Comparison of ENCODE assay signal across 8 mouse cellular contexts in genomic region chr17:7925413-7926160, GRCm38 (mm10). TPM values are rescaled to one million over a fixed set of nuclear protein-coding genes. Genes with fewer than 3 reads are reported as not detected.
A peak's percentile ranks its signal among the peaks of the same experiment; 100 is the strongest.
DNase-seq lines count a peak whose midpoint lies in the region; ATAC-seq lines count a peak whose summit lies in the region.

Tagap (plus strand) TSS chr17:7926000.

- no peak within 1 kb of the TSS for H3K4me2 ChIP-seq in liver, embryonic 12.5 days

- H3K4me3 ChIP-seq in liver, embryonic 12.5 days: no peak within 1 kb of the TSS
- H3K4me3 ChIP-seq in megakaryocyte, embryonic 14.5 days (replicated peaks): peak within 1 kb of the TSS; percentile 72

- no peaks in the 10 kb centered on the region for H3K9me3 ChIP-seq in liver, embryonic 12.5 days (replicated peaks)
- H3K9me3 ChIP-seq in megakaryocyte, embryonic 14.5 days: no peaks in the 10 kb centered on the region

- no peak for ATAC-seq in liver, embryonic 12.5 days
- ATAC-seq in granulocyte monocyte progenitor cell, adult 5-6 weeks (replicated peaks; ENCODE audit: poor library complexity, severe bottlenecking): peak; percentile 89

- no peaks in the 10 kb centered on the region for H3K27me3 ChIP-seq in liver, embryonic 12.5 days (replicated peaks)
- peaks cover 1% of the 10 kb centered on the region for H3K27me3 ChIP-seq in megakaryocyte, embryonic 14.5 days (replicated peaks)

- 41% methylated on average over 13 of the region's 13 CpGs for WGBS in liver, embryonic 12.5 days (ENCODE audit: insufficient replicate concordance)

- peak; percentile 13 for DNase-seq in liver
- DNase-seq in thymus, postnatal 25 days: peak; percentile 28
- no peak for DNase-seq in left cerebral cortex, adult 11 months (ENCODE audit: low spot score)
- no peak for DNase-seq in adrenal gland, postnatal 10 days
- no peak for DNase-seq in layer of hippocampus, postnatal 14 days (ENCODE audit: low spot score in 2 of 2)

- H3K36me3 ChIP-seq in liver, embryonic 12.5 days: no peaks in the 10 kb centered on the region
- no peaks in the 10 kb centered on the region for H3K36me3 ChIP-seq in megakaryocyte, embryonic 14.5 days (replicated peaks; ENCODE audit: low read length)

- no peak within 1 kb of the TSS for H3K9ac ChIP-seq in liver, embryonic 12.5 days

- no peak within 1 kb of the TSS for H3K27ac ChIP-seq in liver, embryonic 12.5 days

- H3K4me1 ChIP-seq in liver, embryonic 12.5 days: no peaks in the 10 kb centered on the region
- H3K4me1 ChIP-seq in megakaryocyte, embryonic 14.5 days: peaks cover 14% of the 10 kb centered on the region

RNA-seq across cellular contexts. Expression of gene Tagap, which starts in this region (rescaled TPM):
- polyA plus RNA-seq in liver, embryonic 12.5 days (2016; fragmentation: Nextera tagmentation; extraction: Ambion mirVana): 0.73 and 1.1 TPM in 2 replicates
- total RNA-seq in granulocyte monocyte progenitor cell, adult 5-6 weeks (2014; fragmentation: Nextera tagmentation): 21.8 and 23.3 TPM in 2 replicates
- total RNA-seq in granulocyte monocyte progenitor cell, adult 5-6 weeks (2017): 19.3 and 21.8 TPM in 2 replicates
- 0.49 TPM in 1 of 2 replicates, not detected in the other for polyA plus RNA-seq in megakaryocyte, embryonic 14.5 days (2012; ENCODE audit: insufficient read depth, low replicate concordance)
- 1 to 10 TPM; 4.5 to 4.6 TPM for total RNA-seq in adrenal gland, postnatal 10 days (2021)
- 1 to 10 TPM; 3.9 to 4.7 TPM for total RNA-seq in layer of hippocampus, postnatal 14 days (2021)

Comparison
In these comparisons a context has a peak if more than half of its experiments do, and no peak if none do; other contexts are left out.
1. DNase-seq: peak in liver (single experiment) and thymus, postnatal 25 days (single experiment); none in left cerebral cortex, adult 11 months (single experiment), adrenal gland, postnatal 10 days (single experiment) and layer of hippocampus, postnatal 14 days (0 of 2).